Mouse (Mus musculus) cerebellum, postnatal 4 days (tissue): ENCODE results near the gene Lamc2.

Experiments
- DNase-seq, 2 experiments: peaks; one replicate each; pipeline ENCODE4 v3.0.0; 2022; ENCODE audit warnings: low spot score in 2 of 2, mixed read lengths in 1 of 2

Gene Lamc2

GRCm38 (mm10) chr1:153180160-153180559, 6.1 kb downstream of the Lamc2 start:
- DNase-seq = no peak

- peak; percentile 47 to 69 for DNase-seq
These were observed 11.4 kb downstream of the Lamc2 start for GRCm38 (mm10) chr1:153174801-153175200.

DNA sequence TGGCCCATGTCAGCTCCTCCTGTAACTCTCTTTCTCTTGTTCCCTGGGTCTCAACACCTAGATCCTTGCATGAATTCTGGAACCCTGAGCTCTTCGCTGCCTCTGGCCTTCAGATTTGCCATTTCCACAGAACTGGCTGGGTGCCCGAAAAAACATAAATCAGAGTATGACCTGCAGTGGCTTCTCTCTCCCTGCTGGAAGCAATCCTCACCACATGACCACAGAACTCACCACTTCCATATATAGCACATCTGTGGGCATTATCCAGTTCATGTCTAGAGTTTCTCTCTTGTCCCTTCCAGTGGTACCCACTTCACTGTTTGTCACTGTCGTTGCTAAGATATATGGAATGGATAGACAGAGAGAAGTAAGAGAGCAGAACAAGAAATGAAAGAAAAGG, 13.0 kb downstream of the Lamc2 start:
- DNase-seq = no peak

DNA sequence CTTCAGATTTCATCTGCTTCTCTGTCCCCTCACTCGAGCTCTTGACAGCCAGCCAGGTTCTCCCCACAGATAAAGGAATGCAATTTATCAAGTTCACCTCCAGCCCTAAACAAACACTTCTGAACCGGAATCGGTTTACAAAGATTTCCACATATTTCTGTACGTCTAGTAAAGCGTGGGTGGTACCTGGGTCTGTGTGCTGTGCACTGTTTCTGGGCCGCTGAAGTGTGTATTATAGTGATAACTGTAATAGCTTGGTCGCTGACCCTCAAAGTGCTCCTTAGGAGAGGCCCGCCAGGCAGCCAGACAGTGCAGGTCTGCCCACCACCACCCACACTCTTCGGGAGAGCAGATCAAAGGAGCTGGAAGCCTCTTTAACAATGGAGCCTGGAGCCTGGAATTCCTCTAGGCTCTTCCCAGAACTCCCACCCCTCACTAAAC, 13.9 kb downstream of the Lamc2 start:
- DNase-seq = no peak

DNA sequence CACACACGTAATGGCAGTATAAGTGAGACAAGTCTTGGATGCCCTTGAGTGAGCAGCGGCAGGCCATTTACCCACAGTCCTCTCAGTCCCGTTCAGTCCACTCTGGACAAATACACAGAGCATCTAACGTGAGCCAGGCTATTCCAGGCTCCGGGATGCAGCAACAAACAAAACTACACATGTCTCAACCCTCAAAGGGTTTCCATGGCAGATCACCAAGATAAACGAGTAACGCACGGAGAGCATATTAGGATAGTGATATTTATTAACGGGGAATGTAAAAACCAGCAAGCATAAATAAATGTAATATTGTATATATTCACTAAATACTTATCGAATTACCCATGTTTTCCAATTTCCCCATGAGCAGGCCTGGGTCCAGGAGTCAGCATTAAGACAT, 15.2 kb downstream of the Lamc2 start:
- no peak for DNase-seq

GRCm38 (mm10) chr1:153168293-153168692, 18.0 kb downstream of the Lamc2 start:
- no peak for DNase-seq

DNA sequence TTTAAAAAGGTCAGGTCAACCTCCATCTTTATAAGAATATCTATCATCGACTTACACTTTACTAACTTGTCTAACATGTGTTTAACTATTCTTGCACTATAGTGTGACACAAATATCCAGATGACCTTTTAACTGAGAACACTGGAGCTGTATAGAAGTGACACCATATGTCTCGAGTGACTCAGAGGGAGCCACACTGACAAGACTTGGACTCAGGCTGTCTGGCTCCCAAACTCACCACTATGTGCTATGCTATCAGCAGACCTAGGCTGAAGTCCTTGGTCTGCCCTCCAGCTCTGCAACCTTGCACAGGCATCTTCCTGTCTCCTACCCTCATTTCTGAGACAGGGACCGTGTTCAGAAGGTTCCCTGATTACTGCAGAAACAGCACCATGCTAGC, 22.4 kb downstream of the Lamc2 start:
- DNase-seq = no peak

GRCm38 (mm10) chr1:153159137-153159536, 27.1 kb downstream of the Lamc2 start:
- DNase-seq = no peak

- DNase-seq = no peak
These were observed 29.1 kb downstream of the Lamc2 start for GRCm38 (mm10) chr1:153157021-153157623.

GRCm38 (mm10) chr1:153155364-153155763, 30.9 kb downstream of the Lamc2 start:
- no peak for DNase-seq

DNA sequence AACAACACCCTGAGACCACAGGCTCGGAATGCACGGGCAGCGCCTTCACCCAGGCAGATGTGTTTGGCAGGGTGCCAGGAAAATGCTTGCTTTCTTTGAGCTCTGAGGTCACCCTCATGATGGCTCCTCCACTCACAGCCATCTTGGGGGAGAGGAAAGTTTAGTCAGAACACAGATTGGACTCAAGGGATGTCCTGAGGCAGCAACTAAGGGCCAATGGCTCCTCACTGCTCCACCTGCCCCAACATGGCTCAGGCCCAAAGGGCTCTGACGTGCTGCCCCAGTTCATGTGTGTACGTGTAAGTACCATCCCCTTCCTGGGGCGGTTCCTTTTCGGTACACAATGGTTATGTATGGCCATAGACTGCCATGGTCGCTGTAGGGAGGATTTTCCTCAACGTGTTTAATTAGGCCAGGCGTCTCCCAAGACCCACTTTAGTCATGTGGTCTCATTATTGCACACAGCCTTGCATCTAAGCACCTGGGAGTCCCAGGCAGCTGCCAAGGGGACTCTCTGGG, 32.6 kb downstream of the Lamc2 start:
- DNase-seq = no peak

GRCm38 (mm10) chr1:153152594-153152993, 33.7 kb downstream of the Lamc2 start:
- DNase-seq = no peak

DNA sequence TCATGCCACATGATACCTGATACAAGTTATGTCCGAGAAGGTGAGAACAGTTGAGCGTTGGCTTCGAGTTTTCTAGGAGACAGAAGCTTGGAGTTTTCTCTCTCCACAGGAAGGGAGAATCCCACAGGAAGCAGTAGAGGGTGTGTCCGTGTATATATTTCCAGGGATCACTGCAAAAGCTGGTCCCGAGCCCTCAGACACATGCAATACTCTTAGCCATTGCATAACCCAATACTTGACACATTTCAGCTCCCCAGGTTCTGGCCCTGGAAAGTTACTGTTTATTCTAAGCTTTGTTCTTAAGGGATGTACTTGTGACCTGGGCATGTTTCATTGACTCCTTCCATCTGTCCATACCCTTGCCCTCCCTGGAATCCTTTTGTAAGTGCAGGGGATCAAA, 40.5 kb downstream of the Lamc2 start:
- no peak for DNase-seq

DNA sequence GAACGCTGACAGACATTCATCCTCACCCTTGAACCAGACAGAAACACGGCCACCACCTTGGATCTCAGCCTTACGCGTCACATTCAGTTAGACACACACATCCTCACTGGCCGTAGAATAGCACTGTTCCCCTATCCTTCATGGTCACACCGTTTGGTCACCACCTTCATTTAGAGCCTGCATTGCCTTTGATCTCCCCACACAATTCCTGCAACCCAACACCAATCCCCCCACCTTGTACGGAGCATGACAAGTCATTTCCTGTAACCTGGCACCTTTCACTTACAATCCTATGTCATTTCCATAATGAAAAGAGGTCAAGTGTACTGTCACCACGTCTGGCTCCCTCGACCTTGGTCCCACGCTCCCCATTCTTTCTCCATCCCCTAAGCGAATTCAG, 42.2 kb downstream of the Lamc2 start:
- DNase-seq = no peak

DNA sequence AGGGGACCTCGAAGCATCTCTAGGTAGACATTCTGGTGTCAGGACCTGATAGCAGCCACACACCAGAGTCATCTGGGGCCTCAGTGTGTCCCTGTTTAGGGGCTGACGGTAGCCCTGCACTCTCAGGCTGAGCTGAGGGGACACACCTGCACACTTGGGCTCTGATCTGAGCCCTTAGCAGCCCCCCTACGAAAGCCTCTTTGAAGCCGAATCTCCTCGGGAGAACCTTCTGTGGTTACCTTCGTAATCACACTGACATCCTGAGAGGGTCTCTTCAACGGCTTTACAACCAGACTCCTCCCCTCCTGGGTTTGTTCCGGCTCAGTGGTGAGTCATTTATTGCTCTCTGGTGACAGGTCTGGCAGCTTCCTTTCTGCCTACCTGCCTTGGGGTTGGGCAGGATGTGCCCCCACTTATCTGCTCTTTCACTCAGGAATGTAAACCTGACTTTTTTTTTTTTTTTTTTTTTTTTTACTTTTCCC, 45.5 kb downstream of the Lamc2 start:
- DNase-seq = no peak

DNA sequence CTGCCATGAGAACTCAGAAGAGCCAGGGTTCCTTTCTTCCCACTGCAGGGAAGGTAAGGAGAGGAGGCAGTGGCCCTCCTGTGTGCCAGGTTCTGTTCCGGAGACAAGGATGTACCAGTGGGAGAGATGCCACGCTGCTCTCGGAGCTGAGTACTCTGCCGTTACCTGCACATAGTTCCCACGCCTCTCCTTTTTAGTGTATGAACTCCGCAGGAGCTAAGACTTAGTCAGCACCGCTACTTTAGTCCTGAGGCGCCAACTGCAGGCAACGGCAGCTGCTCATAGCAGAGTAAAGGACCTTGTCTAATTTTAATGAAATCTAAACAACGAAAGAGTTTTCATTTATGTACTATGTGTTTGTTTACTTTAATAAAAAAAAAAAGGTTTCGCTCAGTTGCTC, 46.0 kb downstream of the Lamc2 start:
- DNase-seq = no peak

- no peak for DNase-seq
These were observed 46.6 kb downstream of the Lamc2 start for GRCm38 (mm10) chr1:153139635-153140034.

DNA sequence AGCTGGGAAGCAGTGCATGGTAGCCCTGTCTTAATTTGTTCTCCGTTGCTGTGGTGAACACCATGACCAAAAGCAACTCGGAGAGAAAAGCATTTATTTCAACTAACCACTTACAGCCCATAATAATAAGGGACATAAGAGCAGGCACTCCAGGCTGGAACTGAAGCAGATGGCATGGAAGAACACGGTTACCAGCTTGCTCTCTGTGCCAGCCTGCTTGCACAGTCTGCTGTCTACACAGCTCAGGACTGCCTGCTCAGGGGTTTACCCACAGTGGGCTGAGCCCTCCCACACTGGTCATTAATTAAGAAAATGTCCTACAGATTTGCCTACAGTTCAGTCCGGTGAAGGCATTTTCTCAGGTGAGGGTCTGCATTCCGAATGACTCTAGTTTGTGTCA, 47.8 kb downstream of the Lamc2 start:
- DNase-seq = no peak

- no peak for DNase-seq
These were observed 49.6 kb downstream of the Lamc2 start for GRCm38 (mm10) chr1:153136647-153137046.

DNA sequence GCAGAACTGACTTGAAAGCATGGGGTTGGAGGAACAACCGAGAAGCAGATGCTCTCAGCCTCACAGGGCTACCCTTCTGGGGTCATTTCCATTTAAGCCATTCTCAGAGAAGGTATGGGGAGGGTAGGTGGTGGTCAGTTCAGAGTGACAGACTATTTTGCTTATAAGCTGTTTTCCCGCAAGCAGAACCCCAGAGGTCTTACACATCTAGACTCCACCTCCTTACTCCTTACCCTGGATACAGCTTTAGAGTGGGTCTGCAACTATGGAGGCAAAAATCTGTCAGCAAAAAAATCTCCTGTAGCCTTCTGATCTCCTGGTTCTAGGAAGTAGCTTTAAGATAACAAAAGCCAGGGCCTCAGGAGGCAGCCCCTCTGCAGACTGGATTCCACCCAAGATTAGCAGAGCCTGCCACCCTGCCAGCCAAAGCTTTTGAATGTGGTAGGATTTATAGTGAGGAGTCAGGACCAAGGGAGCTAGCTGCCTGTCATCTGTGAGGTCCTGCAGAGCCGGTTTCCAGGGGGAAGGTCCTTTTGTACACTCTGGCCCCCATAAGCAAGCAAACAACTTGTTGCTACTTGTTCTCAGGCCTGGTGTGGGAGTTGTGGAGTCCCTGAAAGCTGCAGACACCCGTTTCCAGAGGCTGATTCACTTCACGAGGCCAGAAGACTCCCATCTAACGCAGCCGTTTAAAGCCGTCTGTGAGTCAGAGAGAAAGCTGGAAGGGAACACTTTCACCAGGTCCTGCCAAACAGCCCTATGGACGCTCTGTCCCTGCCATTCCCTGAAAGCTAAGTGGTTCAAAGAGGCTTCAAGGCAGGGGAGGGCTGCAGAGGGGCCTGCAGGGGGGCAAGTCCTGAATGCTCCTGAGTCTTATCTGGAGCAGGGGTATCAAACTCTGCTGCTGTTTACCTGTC, 52.1 kb downstream of the Lamc2 start:
- DNase-seq = peak in 1 of 2 experiments; percentile 6

- DNase-seq = no peak
These were observed 56.1 kb downstream of the Lamc2 start for GRCm38 (mm10) chr1:153129992-153130713.

- no peak for DNase-seq
These were observed 57.5 kb downstream of the Lamc2 start for GRCm38 (mm10) chr1:153128780-153129179.
